Mouse (Mus musculus) cerebellum, adult 9-10 months (tissue): ENCODE data around the gene Spi1.
"Not testable (repeated sequence)": the region's sequence is repeated elsewhere in the genome, so short reads cannot be mapped to it uniquely, and the experiment has no call there.

Source experiments
- DNase-seq: peaks from one replicate; pipeline ENCODE4 v3.0.0; 2022

Gene Spi1

DNA sequence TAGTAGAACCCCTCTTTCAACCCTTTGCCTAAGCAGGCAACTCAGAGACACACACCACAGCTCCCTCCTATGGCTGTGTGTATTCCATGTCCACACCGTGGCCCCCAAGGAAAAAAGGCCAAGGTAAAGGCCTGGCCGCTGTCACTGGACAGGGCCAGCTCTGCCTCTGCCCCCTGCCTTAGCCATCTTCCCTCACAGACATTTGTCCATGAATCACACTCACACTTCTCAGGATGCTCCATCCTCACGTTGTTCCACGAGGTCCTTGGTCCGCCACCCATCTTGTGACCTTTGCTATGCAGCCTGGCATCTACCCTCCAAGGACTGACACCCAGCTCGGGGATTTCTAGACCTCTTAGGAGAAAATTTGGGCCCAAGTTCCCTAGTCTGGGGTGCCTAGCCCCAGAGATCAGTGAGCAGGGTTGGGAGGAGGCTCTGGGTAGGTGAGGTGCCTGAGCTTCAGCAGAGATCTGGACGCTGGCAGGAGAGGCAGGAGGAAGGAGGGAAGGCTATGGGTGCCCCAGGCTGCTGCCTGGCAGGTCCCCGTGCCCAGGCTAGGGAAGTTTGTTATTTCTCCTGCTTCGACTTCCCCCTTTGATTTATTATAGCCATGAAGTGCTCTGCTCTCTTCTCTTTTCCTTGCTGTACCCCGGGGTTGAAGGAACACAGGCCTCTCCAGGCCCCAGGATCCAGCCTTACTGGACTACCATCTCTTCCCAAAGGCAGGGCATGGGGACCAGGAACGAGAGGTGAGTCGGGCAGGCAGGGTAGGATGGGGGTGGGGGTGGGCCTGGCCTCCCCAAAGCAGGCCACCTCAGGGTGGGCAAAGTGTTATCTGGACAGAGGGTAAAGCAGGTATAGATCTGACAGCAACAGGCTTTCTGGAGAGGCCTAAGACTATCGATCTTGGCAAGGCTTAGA, at the start of gene Spi1:
Gene Spi1, plus strand, starts transcription at position 616 of the 921 bp plus-strand sequence.
- no peak for DNase-seq

- no peak for DNase-seq
These were observed 49.2 kb upstream of the Spi1 start for GRCm38 (mm10) chr2:91033000-91033399.

DNA sequence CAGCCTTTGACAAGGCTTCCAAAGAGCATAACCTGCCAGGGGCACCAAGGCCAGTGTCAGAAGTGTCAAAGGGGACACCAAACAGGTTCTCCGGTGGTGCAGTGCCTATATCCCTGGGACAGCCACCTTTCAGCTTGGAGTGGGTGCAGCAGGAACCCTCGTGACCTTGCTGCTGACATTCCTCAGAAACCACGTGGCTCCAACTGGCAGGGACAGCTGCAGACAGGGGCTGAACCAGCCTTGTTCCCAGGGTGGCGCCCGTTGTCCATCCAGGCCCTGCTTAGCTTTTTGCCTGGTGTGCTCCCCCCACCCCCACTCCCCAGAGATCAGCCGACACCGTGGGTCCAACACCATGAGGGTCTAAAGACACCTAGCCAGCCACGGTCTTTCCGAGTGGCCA, 46.8 kb upstream of the Spi1 start, which contains the start of gene Rapsn:
Gene Rapsn, plus strand, starts transcription at position 236 of the 400 bp plus-strand sequence.
- DNase-seq = no peak

DNA sequence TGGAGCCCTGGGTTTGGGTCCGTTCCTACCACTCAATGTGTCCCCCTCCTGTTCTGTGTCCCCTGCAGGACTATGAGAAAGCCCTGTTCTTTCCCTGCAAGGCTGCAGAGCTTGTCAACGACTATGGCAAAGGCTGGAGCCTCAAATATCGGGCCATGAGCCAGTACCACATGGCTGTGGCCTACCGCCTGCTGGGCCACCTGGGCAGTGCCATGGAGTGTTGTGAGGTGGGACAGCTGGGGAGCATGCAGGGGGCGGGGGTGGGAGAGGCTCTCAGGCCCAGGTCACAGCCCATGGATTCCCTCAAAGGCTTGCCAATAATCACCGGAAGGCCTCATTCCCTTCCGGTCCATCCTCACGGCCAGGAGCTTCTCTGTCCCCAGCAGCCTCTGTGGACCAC, 40.4 kb upstream of the Spi1 start:
- DNase-seq = no peak

- DNase-seq = no peak
These were observed 39.4 kb upstream of the Spi1 start for GRCm38 (mm10) chr2:91042651-91043398.

DNA sequence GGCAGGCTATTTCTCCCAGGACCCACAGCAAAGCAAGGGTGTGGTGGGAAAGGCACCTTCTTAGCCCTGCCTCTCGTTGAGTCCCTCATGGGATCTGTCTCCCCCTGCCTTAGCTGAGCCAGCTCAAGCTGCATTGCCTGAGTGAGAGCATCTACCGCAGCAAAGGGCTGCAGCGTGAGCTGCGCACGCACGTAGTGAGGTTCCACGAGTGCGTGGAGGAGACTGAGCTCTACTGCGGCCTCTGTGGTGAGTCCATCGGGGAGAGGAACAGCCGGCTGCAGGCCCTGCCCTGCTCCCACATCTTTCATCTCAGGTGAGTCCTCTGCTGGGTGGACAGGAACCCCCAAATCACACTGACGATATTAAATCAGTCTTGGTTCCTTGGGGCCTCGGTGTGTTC, 37.5 kb upstream of the Spi1 start:
- DNase-seq = no peak

GRCm38 (mm10) chr2:91045805-91046204, 36.4 kb upstream of the Spi1 start:
- DNase-seq = not testable (repeated sequence)

DNA sequence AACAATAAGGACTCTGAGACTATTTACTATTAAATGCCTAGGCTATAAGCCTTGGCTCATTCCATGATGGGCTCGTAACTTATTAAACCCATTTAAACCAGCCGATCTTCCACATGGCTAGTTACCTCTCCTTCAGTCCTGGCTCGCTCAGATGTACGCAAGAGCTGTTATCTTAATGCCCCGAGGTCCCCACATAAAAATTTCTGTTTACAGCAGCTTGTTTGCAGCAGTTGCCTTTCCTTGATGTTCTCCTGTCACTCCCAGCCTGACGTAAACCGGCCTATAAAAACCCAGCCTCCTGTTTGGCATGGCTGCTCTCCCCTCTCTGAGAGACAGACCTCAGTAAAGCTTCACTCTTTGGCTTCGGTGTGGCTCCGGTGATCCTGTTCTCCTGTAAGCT, 34.8 kb upstream of the Spi1 start:
- no peak for DNase-seq

DNA sequence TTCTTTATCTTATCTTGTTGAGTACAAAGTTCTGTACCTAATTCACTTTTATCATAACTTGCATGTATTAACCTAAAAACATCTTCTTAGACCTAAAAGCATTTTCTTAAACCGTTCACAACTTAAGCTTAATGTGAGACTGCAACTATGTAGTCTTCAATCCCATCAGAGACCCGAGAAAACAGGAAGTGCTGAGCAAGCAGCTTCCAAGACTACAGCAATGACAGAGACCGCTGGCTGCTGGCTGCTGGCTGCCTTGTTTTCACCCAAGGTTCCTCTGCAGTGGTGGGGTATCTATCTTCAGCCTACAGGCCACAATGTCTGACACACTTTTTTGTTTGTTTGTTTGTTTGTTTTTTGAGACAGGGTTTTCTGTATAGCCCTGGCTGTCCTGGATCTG, 30.3 kb upstream of the Spi1 start:
- DNase-seq = no peak

- DNase-seq = peak; percentile 40
These were observed 29.4 kb upstream of the Spi1 start for GRCm38 (mm10) chr2:91052752-91053151.

GRCm38 (mm10) chr2:91053181-91053933, 28.8 kb upstream of the Spi1 start:
- no peak for DNase-seq

DNA sequence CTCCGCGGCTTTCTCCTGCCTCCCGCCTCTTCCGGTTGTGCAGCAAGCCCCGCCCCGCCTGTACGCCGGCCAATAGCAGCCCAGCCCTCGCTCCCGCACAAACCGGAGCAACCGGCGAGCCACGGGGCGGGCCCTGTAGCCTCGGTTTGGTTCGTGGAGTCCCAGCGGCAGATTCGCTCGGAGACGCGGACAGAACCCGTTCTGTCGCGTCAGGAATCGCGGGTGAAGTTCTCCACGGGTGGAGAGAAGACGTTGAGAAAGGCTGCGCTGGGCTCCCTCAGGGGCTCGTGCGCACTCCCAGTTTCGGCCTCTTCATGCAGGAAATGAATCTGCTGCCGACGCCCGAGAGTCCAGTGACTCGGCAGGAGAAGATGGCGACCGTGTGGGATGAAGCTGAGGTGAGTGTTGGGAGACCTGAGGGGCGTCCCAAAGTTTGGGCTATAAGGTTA, 28.2 kb upstream of the Spi1 start, which contains the start of gene Psmc3:
Gene Psmc3, plus strand, starts transcription at position 76 of the 449 bp plus-strand sequence.
- DNase-seq = peak; percentile 96

DNA sequence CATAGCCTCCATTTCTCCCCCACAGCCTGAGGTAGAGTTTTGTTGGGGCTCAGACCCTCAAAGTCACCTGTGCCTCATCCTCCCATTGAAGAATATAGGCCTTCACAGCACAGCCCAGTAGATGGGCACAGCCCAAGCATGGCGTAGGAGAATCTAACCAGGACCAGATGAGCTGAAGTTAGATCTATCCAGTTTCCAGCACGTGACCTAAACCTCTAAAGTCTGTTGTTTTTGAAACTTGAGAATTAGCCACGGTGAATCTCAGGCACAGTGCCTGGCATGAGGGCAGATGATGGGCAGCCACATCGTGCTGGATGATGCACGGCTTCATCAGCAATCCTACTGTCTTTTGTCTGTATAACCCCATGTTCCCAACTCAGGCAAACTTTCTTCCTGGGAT, 23.8 kb upstream of the Spi1 start:
- DNase-seq = no peak

- DNase-seq = no peak
These were observed 22.8 kb upstream of the Spi1 start for GRCm38 (mm10) chr2:91059376-91059775.

- no peak for DNase-seq
These were observed 21.4 kb upstream of the Spi1 start for GRCm38 (mm10) chr2:91060544-91061355.

DNA sequence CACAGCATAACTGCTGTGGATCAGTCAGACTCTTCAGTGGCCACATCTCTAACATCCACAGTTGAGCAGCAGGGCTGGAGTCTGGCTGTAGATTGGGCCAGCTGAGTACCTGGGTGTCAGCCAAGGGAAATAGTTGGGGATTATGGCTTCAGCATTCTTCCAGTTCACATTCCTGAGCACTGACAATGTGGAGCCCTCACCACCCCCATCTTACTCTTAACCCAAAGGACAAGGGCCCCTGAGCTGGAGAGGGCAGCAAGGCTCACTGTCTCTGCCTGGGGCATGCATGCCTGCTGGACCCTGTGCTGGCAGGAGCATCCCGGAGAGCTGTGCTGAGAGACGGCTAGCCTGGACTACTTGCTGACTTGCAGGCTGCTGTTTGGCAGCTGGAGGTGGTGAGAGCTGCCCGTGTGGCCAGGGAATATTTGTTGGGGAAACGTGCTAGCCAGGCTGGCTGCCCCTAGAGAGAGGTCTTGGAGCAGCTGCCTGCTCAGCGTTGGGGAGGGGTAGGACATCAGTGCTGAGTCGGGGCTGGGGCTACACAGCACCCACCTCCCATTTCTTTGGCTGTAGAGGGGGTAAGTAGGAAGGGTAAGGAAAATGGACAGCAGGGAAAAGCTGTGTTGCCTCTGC, 20.2 kb upstream of the Spi1 start:
- no peak for DNase-seq

DNA sequence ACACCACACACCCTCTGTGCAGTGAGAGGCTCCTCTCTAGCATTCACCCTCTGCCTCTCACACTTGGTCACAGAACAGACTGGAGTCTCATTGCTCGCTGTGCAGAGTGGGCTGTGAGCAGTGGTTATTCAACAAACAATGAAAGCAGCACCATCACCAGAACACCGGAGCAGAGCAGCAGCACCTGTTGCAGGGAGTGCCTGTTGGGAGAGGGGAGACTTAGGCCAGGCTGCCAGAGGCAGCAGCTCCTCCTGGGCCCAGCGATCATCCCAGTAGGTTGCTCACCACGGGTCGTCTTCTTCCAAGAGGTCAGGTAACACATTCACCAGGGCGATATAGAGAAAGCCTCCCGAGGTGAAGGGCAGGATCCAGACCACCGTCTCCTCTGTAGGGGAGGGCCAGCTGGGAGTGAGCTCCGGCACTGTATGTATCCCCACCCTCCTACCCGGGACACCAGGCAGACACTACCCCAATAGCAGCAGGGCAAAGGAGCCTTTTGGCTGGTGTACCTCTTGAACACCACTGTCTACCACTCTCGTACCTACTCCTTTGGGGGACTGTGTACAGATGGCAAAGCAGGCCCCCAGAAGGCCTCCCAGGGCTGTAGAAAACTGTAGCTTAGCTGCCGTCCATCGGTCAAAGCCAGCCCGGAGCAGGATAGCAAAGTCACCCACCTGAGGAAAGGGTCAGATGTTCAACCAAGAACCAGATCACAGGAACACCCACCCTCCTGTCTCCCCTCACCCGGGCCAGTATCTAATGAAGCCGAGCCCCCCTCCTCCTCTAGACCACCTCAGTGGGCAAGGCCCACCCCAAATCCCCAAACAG, 19.2 kb upstream of the Spi1 start:
- DNase-seq = no peak

DNA sequence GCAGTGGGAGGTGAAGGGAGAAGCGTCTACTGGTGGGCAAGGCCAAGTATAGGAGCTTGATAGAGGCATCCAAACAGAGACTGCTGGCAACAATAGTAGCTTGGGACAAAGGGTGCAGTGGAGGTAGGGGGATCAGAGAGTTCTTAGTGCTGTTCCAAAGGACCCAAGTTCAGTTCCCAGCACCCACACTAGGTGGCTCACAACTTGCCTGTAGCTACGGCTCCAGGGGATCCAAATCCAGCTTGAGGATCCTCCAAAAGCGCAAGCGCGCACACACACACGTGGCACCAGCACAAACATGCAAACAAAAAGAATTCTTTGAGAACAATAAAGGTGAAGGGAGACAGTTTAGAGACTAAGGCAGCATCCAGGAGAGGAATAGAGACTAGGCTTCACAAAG, 18.0 kb upstream of the Spi1 start:
- DNase-seq = no peak

DNA sequence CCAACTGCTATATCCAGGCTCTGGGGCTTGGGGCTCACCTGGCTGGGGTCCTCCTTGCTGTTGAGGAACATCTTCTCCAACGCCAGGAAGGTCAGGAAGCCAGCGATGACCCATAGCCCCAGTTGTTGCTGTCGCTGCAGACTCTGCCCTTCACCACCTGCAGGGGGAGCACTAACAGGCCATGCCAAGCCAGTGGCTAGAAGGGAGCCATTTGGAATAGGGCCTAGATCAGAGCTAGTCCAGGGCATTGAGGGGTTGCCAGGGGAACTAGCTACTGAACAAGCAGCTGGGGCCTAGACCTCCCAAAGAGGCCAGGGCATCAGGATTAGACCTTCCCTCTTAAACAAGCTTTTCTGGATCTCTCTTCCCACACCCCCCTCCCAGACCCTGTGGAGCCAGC, 16.6 kb upstream of the Spi1 start:
- peak; percentile 65 for DNase-seq

GRCm38 (mm10) chr2:91066455-91066854, 15.7 kb upstream of the Spi1 start:
- no peak for DNase-seq
